Mouse (Mus musculus): Measurements from ENCODE around the gene Irf8. TPM values are rescaled to one million over a fixed set of nuclear protein-coding genes. Genes with fewer than 3 reads are reported as not detected.

Gene Irf8
- polyA plus RNA-seq, 1 experiment from 2014 or later: 31.8 TPM

GRCm38 (mm10) chr8:120804741-120805140 is 68.6 kb downstream of the Irf8 start:
- Histone ChIP-seq H3K9ac (replicated peaks) (no peak overlapping the region), H3K27ac (ENCODE audit: low read depth) (no peak overlapping the region), H3K4me1 (ENCODE audit: insufficient read depth) (peaks cover 4% of the 10 kb centered on the region; the same call in 1 of the 2 replicates), H3K9me3 (ENCODE audit: low read length) (no peaks in the 10 kb centered on the region), H3K4me3 (ENCODE audit: low read depth, low read length) (no peak overlapping the region), H3K36me3 (replicated peaks; ENCODE audit: insufficient read depth, low read length) (no peaks in the 10 kb centered on the region), H3K27me3 (ENCODE audit: insufficient read depth, low read length) (no peaks in the 10 kb centered on the region), H3K4me2 (ENCODE audit: low read depth, low read length) (no peak overlapping the region)
- no peak for TF ChIP-seq EP300 (IDR thresholded peaks at IDR 0.05; ENCODE audit: low read depth)
- no peak for TF ChIP-seq CTCF (IDR thresholded peaks at IDR 0.05; ENCODE audit: low read depth)
- no peak for ATAC-seq
- DNase-seq: no peak
- 55% methylated on average over 3 of the region's 3 CpGs for WGBS (ENCODE audit: insufficient replicate concordance)

Other genes starting within 250 kb of the Irf8 start
- 18.6 and 20.3 TPM in 2 replicates for gene Gins2, start 147.1 kb upstream of the Irf8 start, polyA plus RNA-seq (2015; fragmentation: Nextera tagmentation; extraction: Ambion mirVana)
- gene 1190005I06Rik, start 88.7 kb upstream of the Irf8 start, polyA plus RNA-seq (2015; fragmentation: Nextera tagmentation; extraction: Ambion mirVana): 4.8 and 5.0 TPM in 2 replicates
- gene Gm27021, start 68.3 kb upstream of the Irf8 start, polyA plus RNA-seq (2015; fragmentation: Nextera tagmentation; extraction: Ambion mirVana): 0.58 and 1.4 TPM in 2 replicates
- 1,191 and 1,240 TPM in 2 replicates for gene Cox4i1, start 68.1 kb upstream of the Irf8 start, polyA plus RNA-seq (2015; fragmentation: Nextera tagmentation; extraction: Ambion mirVana)
- 81.1 and 83.9 TPM in 2 replicates for gene Emc8, start 67.8 kb upstream of the Irf8 start, polyA plus RNA-seq (2015; fragmentation: Nextera tagmentation; extraction: Ambion mirVana)